Mouse (Mus musculus): ENCODE measurements around the gene Pex3.

The Pex3 gene
- long read RNA-seq, experiment 1, transcript Pex3-201 (12 exons, 2,129 nt), result major isoform, 18 of 22 reads
- long read RNA-seq, experiment 1, partial matches to known transcripts, result 2 of 22 reads
- long read RNA-seq, experiment 1, other reads (novel, unspliced or antisense), result 2 of 22 reads
- long read RNA-seq, experiment 2, transcript Pex3-201 (12 exons, 2,129 nt), result major isoform, 8 of 13 reads
- long read RNA-seq, experiment 2, partial matches to known transcripts, result 2 of 13 reads
- long read RNA-seq, experiment 2, other reads (novel, unspliced or antisense), result 3 of 13 reads

- intact Hi-C loops (cut with DNase I), result no loop called here
These were observed at the start of gene Pex3, which contains the start of gene Adat2 for GRCm38 (mm10) chr10:13552646-13553497. TSS of gene Pex3 (minus strand) at chr10:13553142. TSS of gene Adat2 (plus strand) at chr10:13552894.

GRCm38 (mm10) chr10:13600926-13601325 lies 48.0 kb upstream of the Pex3 start:
- intact Hi-C loops (cut with DNase I), result no loop called here

- intact Hi-C loops (cut with DNase I), result no loop called here
These were observed 44.5 kb upstream of the Pex3 start for GRCm38 (mm10) chr10:13597491-13597890.

- intact Hi-C loops (cut with DNase I), result no loop called here
These were observed 43.9 kb upstream of the Pex3 start for GRCm38 (mm10) chr10:13596866-13597265.

GRCm38 (mm10) chr10:13596073-13596472 lies 43.1 kb upstream of the Pex3 start:
- intact Hi-C loops (cut with DNase I), result no loop called here

GRCm38 (mm10) chr10:13593529-13593928 lies 40.6 kb upstream of the Pex3 start:
- intact Hi-C loops (cut with DNase I), result no loop called here

- intact Hi-C loops (cut with DNase I), result no loop called here
These were observed 39.3 kb upstream of the Pex3 start for GRCm38 (mm10) chr10:13592196-13592595.

GRCm38 (mm10) chr10:13587914-13588313 lies 35.0 kb upstream of the Pex3 start:
- intact Hi-C loops (cut with DNase I), result no loop called here

- intact Hi-C loops (cut with DNase I), result no loop called here
These were observed 24.2 kb upstream of the Pex3 start for GRCm38 (mm10) chr10:13577123-13577522.

GRCm38 (mm10) chr10:13572410-13572809 lies 19.5 kb upstream of the Pex3 start:
- intact Hi-C loops (cut with DNase I), result no loop called here

- intact Hi-C loops (cut with DNase I), result no loop called here
These were observed 19.1 kb upstream of the Pex3 start for GRCm38 (mm10) chr10:13572003-13572402.

- intact Hi-C loops (cut with DNase I), result no loop called here
These were observed 18.0 kb upstream of the Pex3 start for GRCm38 (mm10) chr10:13570697-13571538.

GRCm38 (mm10) chr10:13569818-13570217 lies 16.9 kb upstream of the Pex3 start:
- intact Hi-C loops (cut with DNase I), result loop anchor here (5.0 to 10.0 kb wide), 3 partner anchors 295 to 752 kb away; partner anchors contain the start of gene Aig1

GRCm38 (mm10) chr10:13566393-13566792 lies 13.5 kb upstream of the Pex3 start:
- intact Hi-C loops (cut with DNase I), result loop anchor here (5.0 to 10.0 kb wide), 3 partner anchors 298 to 756 kb away; partner anchors contain the start of gene Aig1

- intact Hi-C loops (cut with DNase I), result loop anchor here (2.0 to 10.0 kb wide), 4 partner anchors 300 to 757 kb away; partner anchors contain the start of gene Aig1
These were observed 12.1 kb upstream of the Pex3 start for GRCm38 (mm10) chr10:13565080-13565448.

- intact Hi-C loops (cut with DNase I), result loop anchor here (2.0 to 10.0 kb wide), 4 partner anchors 300 to 758 kb away; partner anchors contain the start of gene Aig1
These were observed 11.6 kb upstream of the Pex3 start for GRCm38 (mm10) chr10:13564364-13565079.

- intact Hi-C loops (cut with DNase I), result loop anchor here (10.0 kb wide), 1 partner anchor 305 kb away; the partner anchor contains the start of gene Aig1
These were observed 7.2 kb upstream of the Pex3 start for GRCm38 (mm10) chr10:13560014-13560674.

GRCm38 (mm10) chr10:13554316-13554715 lies 1.4 kb upstream of the Pex3 start:
- intact Hi-C loops (cut with DNase I), result no loop called here

- intact Hi-C loops (cut with DNase I), result no loop called here
These were observed 600 bp upstream of the Pex3 start for GRCm38 (mm10) chr10:13553498-13553985.

GRCm38 (mm10) chr10:13541721-13542120 lies 11.2 kb downstream of the Pex3 start:
- intact Hi-C loops (cut with DNase I), result no loop called here

Data from adrenal gland (tissue).